Mouse (Mus musculus): ENCODE data around the gene Antxr1.

- TF ChIP-seq EP300 (IDR thresholded peaks at IDR 0.05; ENCODE audit: low read depth), result no peak
- TF ChIP-seq CTCF (IDR thresholded peaks at IDR 0.05; ENCODE audit: low read depth), result no peak
Observed at GRCm38 (mm10) chr6:87104123-87104796, 231.4 kb downstream of the Antxr1 start, which contains the start of gene D6Ertd527e.

Data from liver, embryonic 14.5 days (tissue).